Mouse (Mus musculus) bone marrow, adult 2 months (tissue): ENCODE measurements around the gene H60b. TPM values are rescaled to one million over a fixed set of nuclear protein-coding genes. Genes with fewer than 3 reads are reported as not detected.

Source experiments
- H3K27ac ChIP-seq: fragments of 200-500 bp; 2 replicates; pipeline ENCODE4 v1.5.1; 2012; ENCODE audit warnings: low read depth, mild to moderate bottlenecking, control low read depth, inconsistent platforms, low read length; ENCODE audit not compliant: control insufficient read depth, poor library complexity, insufficient read depth
- H3K4me1 ChIP-seq: fragments of 200-500 bp; 2 replicates; pipeline ENCODE4 v1.6.1; 2011; ENCODE audit warnings: low read length; ENCODE audit not compliant: control insufficient read depth, insufficient read depth
- H3K4me3 ChIP-seq: fragments of 200-500 bp; replicated peaks from 2 replicates; pipeline ENCODE3; 2011; ENCODE audit warnings: mild to moderate bottlenecking, low read depth, low read length, control low read depth; ENCODE audit not compliant: control insufficient read depth
- CTCF ChIP-seq: fragments of 200-500 bp; IDR thresholded peaks from 2 replicates; pipeline ENCODE4 v1.5.1; 2011; ENCODE audit warnings: low read length, control low read depth; ENCODE audit not compliant: control insufficient read depth, insufficient read depth
- POLR2A ChIP-seq: fragments of 200-500 bp; IDR thresholded peaks from 2 replicates; pipeline ENCODE4 v1.6.1; 2011; ENCODE audit warnings: low read depth, mild to moderate bottlenecking, control low read depth, low read length, borderline replicate concordance; ENCODE audit not compliant: control insufficient read depth
- WGBS: fragments of 180-500 bp; shearing (Covaris S2); methylation state at CpG from one replicate; pipeline ENCODE4 v1.1.7; 2018; 5-methylcytosine and 5-hydroxymethylcytosine counted together
- polyA plus RNA-seq: library from polyadenylated mRNA; stranded (reverse); fragments of >200 nt; gene quantifications from 2 replicates; pipeline ENCODE4 v1.2.4, GENCODE M21; 2011; ENCODE audit warnings: low replicate concordance; ENCODE audit not compliant: missing spikeins, insufficient read depth, insufficient read length

Gene H60b
- polyA plus RNA-seq, 1 experiment: not detected

- no peak for TF ChIP-seq POLR2A
- no peak for TF ChIP-seq CTCF
- Histone ChIP-seq H3K4me1 (no peaks in the 10 kb centered on the region; the same call in 1 of the 2 replicates), H3K4me3 (no peak overlapping the region), H3K27ac (no peak overlapping the region)
- 14% methylated on average over 6 of the region's 6 CpGs for WGBS
Observed at GRCm38 (mm10) chr10:22282816-22283215, 124.4 kb downstream of the H60b start.

GRCm38 (mm10) chr10:22295676-22296075, 137.3 kb downstream of the H60b start:
- Histone ChIP-seq H3K27ac (no peak overlapping the region), H3K4me3 (no peak overlapping the region), H3K4me1 (peaks cover 5% of the 10 kb centered on the region)
- 22% methylated on average over 1 of the region's 1 CpGs for WGBS
- no peak for TF ChIP-seq POLR2A
- no peak for TF ChIP-seq CTCF

- Histone ChIP-seq H3K4me1 (peaks cover 8% of the 10 kb centered on the region), H3K27ac (no peak overlapping the region), H3K4me3 (no peak overlapping the region)
- WGBS: 26% methylated on average over 5 of the region's 5 CpGs
- no peak for TF ChIP-seq CTCF
- no peak for TF ChIP-seq POLR2A
Observed at GRCm38 (mm10) chr10:22297033-22297762, 138.8 kb downstream of the H60b start.

- Histone ChIP-seq H3K4me1 (peaks cover 8% of the 10 kb centered on the region), H3K27ac (peak overlapping the region; percentile 27), H3K4me3 (no peak overlapping the region)
- TF ChIP-seq CTCF (no peak), POLR2A (no peak)
- WGBS: 66% methylated on average over 8 of the region's 8 CpGs
Observed at GRCm38 (mm10) chr10:22297766-22298461, 139.5 kb downstream of the H60b start.

- 21% methylated on average over 2 of the region's 2 CpGs for WGBS
- no peak overlapping the region for H3K4me3 ChIP-seq
- peaks cover 8% of the 10 kb centered on the region for H3K4me1 ChIP-seq
- TF ChIP-seq CTCF (no peak), POLR2A (no peak)
- no peak overlapping the region for H3K27ac ChIP-seq
Observed at GRCm38 (mm10) chr10:22299324-22299723, 140.9 kb downstream of the H60b start.

GRCm38 (mm10) chr10:22301641-22302040, 143.3 kb downstream of the H60b start:
- Histone ChIP-seq H3K27ac (peak overlapping the region; percentile 90; the same call in 1 of the 2 replicates), H3K4me1 (peaks cover 10% of the 10 kb centered on the region), H3K4me3 (peak overlapping the region; percentile 83)
- WGBS: 39% methylated on average over 1 of the region's 1 CpGs
- no peak for TF ChIP-seq CTCF
- no peak for TF ChIP-seq POLR2A

- TF ChIP-seq CTCF (no peak), POLR2A (no peak)
- Histone ChIP-seq H3K4me1 (peaks cover 10% of the 10 kb centered on the region), H3K27ac (peak overlapping the region; percentile 90), H3K4me3 (peak overlapping the region; percentile 83)
- 4% methylated on average over 5 of the region's 5 CpGs for WGBS
Observed at GRCm38 (mm10) chr10:22302344-22303057, 144.1 kb downstream of the H60b start.

GRCm38 (mm10) chr10:22303736-22304135, 145.3 kb downstream of the H60b start:
- Histone ChIP-seq H3K4me3 (no peak overlapping the region), H3K4me1 (peaks cover 8% of the 10 kb centered on the region), H3K27ac (no peak overlapping the region)
- WGBS: 73% methylated on average over 6 of the region's 6 CpGs
- TF ChIP-seq CTCF (no peak), POLR2A (no peak)
